Mouse (Mus musculus): ENCODE data around the gene Fgf6. TPM values are rescaled to one million over a fixed set of nuclear protein-coding genes. Genes with fewer than 3 reads are reported as not detected.

Fgf6 gene
- polyA plus RNA-seq, 1 experiment from 2014 or later = 0.04 TPM

Other genes starting within 250 kb of the Fgf6 start
- 185 and 194 TPM in 2 replicates for gene Ndufa9, start 166.4 kb upstream of the Fgf6 start, polyA plus RNA-seq (2015; fragmentation: Nextera tagmentation; extraction: Ambion mirVana)
- 0.07 TPM in 1 of 2 replicates, not detected in the other for gene Akap3, start 162.5 kb upstream of the Fgf6 start, polyA plus RNA-seq (2015; fragmentation: Nextera tagmentation; extraction: Ambion mirVana)
- 0.07 TPM in 1 of 2 replicates, not detected in the other for gene Dyrk4, start 93.7 kb upstream of the Fgf6 start, polyA plus RNA-seq (2015; fragmentation: Nextera tagmentation; extraction: Ambion mirVana)
- gene Rad51ap1, start 76.0 kb upstream of the Fgf6 start, polyA plus RNA-seq (2015; fragmentation: Nextera tagmentation; extraction: Ambion mirVana) = 13.8 and 17.4 TPM in 2 replicates
- gene D6Wsu163e, start 75.6 kb upstream of the Fgf6 start, polyA plus RNA-seq (2015; fragmentation: Nextera tagmentation; extraction: Ambion mirVana) = 30.1 and 31.3 TPM in 2 replicates
- gene Fgf23, start 57.3 kb downstream of the Fgf6 start, polyA plus RNA-seq (2015; fragmentation: Nextera tagmentation; extraction: Ambion mirVana) = 0.14 and 0.29 TPM in 2 replicates
- gene Tigar, start 94.0 kb downstream of the Fgf6 start, polyA plus RNA-seq (2015; fragmentation: Nextera tagmentation; extraction: Ambion mirVana) = 6.1 and 8.5 TPM in 2 replicates
- 288 and 507 TPM in 2 replicates for gene Ccnd2, start 136.6 kb downstream of the Fgf6 start, polyA plus RNA-seq (2015; fragmentation: Nextera tagmentation; extraction: Ambion mirVana)

Measured in hindbrain, embryonic 15.5 days (tissue).